Mouse (Mus musculus) spleen, adult 18-20 months (tissue): ENCODE measurements around the gene Bax.

Experiments
- DNase-seq, 2 experiments: peaks; one replicate each; pipeline ENCODE4 v3.0.0; 2022; ENCODE audit warnings: mixed read lengths in 2 of 2

The Bax gene

GRCm38 (mm10) chr7:45455932-45456696, 10.6 kb downstream of the Bax start:
- DNase-seq, result no peak

GRCm38 (mm10) chr7:45454971-45455370, 11.7 kb downstream of the Bax start:
- DNase-seq, result no peak

GRCm38 (mm10) chr7:45451344-45451982, 15.2 kb downstream of the Bax start:
- DNase-seq, result peak; percentile 66 to 84

GRCm38 (mm10) chr7:45449974-45450373, 16.7 kb downstream of the Bax start:
- no peak for DNase-seq

- DNase-seq, result no peak
Observed at GRCm38 (mm10) chr7:45447325-45447990, 19.2 kb downstream of the Bax start.

- no peak for DNase-seq
Observed at GRCm38 (mm10) chr7:45446589-45446988, 20.1 kb downstream of the Bax start.

GRCm38 (mm10) chr7:45443526-45444420, 22.9 kb downstream of the Bax start:
- no peak for DNase-seq

GRCm38 (mm10) chr7:45437521-45438276, 29.0 kb downstream of the Bax start, which contains the start of gene Ruvbl2:
Gene Ruvbl2 (minus strand): TSS chr7:45438096.
- DNase-seq, result no peak

GRCm38 (mm10) chr7:45437046-45437445, 29.7 kb downstream of the Bax start:
- DNase-seq, result no peak

GRCm38 (mm10) chr7:45436444-45436843, 30.3 kb downstream of the Bax start:
- no peak for DNase-seq

- no peak for DNase-seq
Observed at GRCm38 (mm10) chr7:45435038-45435437, 31.7 kb downstream of the Bax start.

- peak; percentile 100 for DNase-seq
Observed at GRCm38 (mm10) chr7:45434203-45435015, 32.3 kb downstream of the Bax start, which contains the start of gene Gys1. Gene Gys1 (plus strand): TSS chr7:45434844.

- DNase-seq, result no peak
Observed at GRCm38 (mm10) chr7:45433835-45434202, 32.9 kb downstream of the Bax start.

- DNase-seq, result no peak
Observed at GRCm38 (mm10) chr7:45426556-45426955, 40.1 kb downstream of the Bax start.

- no peak for DNase-seq
Observed at GRCm38 (mm10) chr7:45421194-45421593, 45.5 kb downstream of the Bax start.

- DNase-seq, result no peak
Observed at GRCm38 (mm10) chr7:45420615-45420919, 46.1 kb downstream of the Bax start, which contains the start of gene Lhb. Gene Lhb (plus strand): TSS chr7:45420820.

GRCm38 (mm10) chr7:45419859-45420614, 46.7 kb downstream of the Bax start:
- DNase-seq, result no peak

- no peak for DNase-seq
Observed at GRCm38 (mm10) chr7:45417962-45418492, 48.7 kb downstream of the Bax start.

GRCm38 (mm10) chr7:45415636-45416035, 51.1 kb downstream of the Bax start:
- DNase-seq, result no peak

GRCm38 (mm10) chr7:45414740-45415224, 51.9 kb downstream of the Bax start:
- no peak for DNase-seq
